Mouse (Mus musculus) brain, embryonic 14.5 days (tissue): ENCODE data around the gene Sms. TPM values are rescaled to one million over a fixed set of nuclear protein-coding genes. Genes with fewer than 3 reads are reported as not detected.
A peak's percentile ranks its signal among the peaks of the same experiment; 100 is the strongest.

Experiments used
- DNase-seq: peaks from one replicate; pipeline ENCODE4 v3.0.0-alpha.2; 2011; ENCODE audit warnings: low read depth
- CTCF ChIP-seq: fragments of 200-500 bp; IDR thresholded peaks from 2 replicates; pipeline ENCODE4 v1.5.1; 2012; ENCODE audit warnings: inconsistent platforms, mild to moderate bottlenecking, moderate library complexity, borderline replicate concordance; ENCODE audit not compliant: insufficient read depth, insufficient read length; ENCODE audit errors: extremely low read depth
- POLR2A ChIP-seq: fragments of 200-500 bp; IDR thresholded peaks from 2 replicates; pipeline ENCODE4 v1.6.1; 2012; ENCODE audit warnings: mild to moderate bottlenecking, inconsistent platforms, borderline replicate concordance; ENCODE audit not compliant: poor library complexity, insufficient read depth, insufficient read length, severe bottlenecking; ENCODE audit errors: extremely low read depth
- polyA plus RNA-seq: library from polyadenylated mRNA; depleted of rRNA; stranded (reverse); fragments of >200 nt; gene quantifications from 2 replicates; pipeline ENCODE4 v1.2.3, GENCODE M21; 2012; rRNA removed

Sms gene
- polyA plus RNA-seq: 108 and 115 TPM in 2 replicates

DNA sequence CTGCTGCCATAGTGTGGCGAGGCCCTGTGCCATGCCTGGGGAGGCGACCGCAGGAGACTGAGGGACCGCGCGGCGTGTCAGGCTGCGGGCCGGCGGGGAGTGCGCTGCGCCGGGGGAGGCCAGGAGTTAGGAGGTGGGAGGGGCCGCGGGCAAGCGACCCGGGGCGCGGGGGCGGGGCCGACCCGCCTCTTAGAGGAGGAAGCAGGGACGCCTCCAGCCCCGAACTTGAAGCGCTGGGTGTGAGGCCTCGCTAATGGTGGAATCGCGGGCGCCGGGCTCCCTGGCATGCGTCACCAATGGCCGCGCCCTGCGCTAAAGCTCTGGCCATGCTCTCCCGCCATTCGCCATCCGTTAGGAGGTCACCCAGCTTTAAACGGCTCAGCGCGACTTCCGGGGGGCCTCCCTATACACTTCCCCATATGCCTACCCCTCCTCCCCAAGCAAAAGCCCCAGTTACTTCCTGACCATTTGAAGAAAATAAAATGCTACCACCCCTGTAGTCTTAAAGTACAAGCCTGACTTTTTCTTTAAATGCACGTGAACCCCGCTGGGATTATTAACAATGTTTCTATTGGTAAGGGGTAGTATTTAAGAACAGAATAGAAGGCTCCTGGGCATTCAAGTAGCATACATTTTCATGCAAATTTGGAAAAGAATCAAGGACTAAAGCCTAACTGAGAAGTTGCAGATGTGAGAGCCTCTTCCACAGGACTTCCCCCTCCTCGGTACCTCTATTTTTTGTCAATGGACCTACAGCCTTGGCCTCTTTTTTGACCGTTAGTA is at the start of gene Sms:
Sms (minus strand) TSS at position 344 of the 783 bp plus-strand sequence.
- DNase-seq: peak; percentile 88
- TF ChIP-seq CTCF (no peak), POLR2A (no peak)

GRCm38 (mm10) chrX:157506400-157506799 is 14.3 kb upstream of the Sms start:
- DNase-seq: no peak
- no peak for TF ChIP-seq CTCF
- no peak for TF ChIP-seq POLR2A

- no peak for TF ChIP-seq CTCF
- no peak for TF ChIP-seq POLR2A
- DNase-seq: no peak
Measured at GRCm38 (mm10) chrX:157504506-157504905, 12.4 kb upstream of the Sms start.

DNA sequence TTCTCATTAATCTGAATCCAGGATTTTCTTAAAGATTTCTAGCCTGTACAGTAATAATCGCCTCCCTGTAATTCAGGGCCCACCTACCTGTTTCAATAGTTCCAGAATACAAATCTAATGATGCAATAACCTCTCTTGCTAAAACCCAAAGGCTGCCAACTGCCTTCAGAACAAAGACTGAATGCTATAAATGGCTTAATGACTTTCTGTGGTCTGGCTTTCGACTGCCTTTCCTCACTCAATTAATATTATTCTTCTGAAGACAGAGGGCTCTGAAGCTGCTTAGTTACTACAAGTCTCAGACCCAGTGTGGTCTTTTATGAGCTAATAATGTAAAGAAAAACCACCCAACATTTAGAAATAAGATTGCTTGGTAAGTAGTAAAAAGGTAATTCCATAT is 9.8 kb upstream of the Sms start:
- no peak for DNase-seq
- TF ChIP-seq POLR2A: no peak
- no peak for TF ChIP-seq CTCF

DNA sequence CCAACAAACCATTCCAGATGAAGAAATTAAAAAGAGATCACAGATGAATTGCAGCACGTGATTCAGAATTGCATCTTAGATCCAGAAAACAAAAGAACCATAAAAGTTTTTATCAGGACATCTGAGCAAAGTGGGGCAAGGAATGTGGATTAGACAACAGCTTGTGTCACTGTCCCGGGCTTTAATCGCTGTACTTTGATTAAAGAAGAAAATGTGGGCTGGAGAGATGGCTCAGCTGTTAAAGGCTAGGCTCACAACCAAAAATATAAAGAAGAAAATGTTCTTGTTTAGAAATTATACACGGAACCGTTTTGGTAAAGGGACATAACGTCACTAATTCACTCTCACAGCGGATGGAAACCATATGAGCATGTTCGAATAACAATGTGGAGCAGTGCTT is 7.9 kb upstream of the Sms start:
- no peak for DNase-seq
- TF ChIP-seq CTCF: no peak
- no peak for TF ChIP-seq POLR2A

- no peak for DNase-seq
- no peak for TF ChIP-seq POLR2A
- no peak for TF ChIP-seq CTCF
Measured at GRCm38 (mm10) chrX:157493159-157493558, 1.1 kb upstream of the Sms start.

GRCm38 (mm10) chrX:157491145-157491935 is 747 bp downstream of the Sms start:
- TF ChIP-seq POLR2A (peak; percentile 21; the same call in 1 of the 2 replicates), CTCF (no peak)

DNA sequence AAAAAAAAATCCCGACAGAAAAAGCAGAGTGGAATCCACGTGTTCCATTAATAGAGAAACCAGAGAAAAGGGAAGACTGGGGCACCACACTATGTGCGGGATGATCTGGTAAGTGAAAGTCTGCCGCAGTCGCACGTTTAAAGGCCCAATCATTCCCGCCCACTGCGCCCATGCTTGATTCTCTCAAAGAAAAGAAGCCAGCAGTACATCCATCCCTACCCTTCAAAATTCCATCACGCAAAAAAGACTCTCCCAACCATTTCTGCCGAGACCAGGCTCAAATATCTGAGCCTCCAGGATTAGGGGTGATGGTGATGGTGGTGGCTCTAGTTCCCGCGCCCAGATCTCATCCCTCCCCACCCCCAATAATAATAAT is 1.3 kb downstream of the Sms start:
- TF ChIP-seq CTCF (no peak), POLR2A (no peak)
- DNase-seq: peak; percentile 66

More at GRCm38 (mm10) chrX:157491145-157491935, 747 bp downstream of the Sms start:
- DNase-seq: peak; percentile 47

- peak; percentile 68 for DNase-seq
- TF ChIP-seq POLR2A (no peak), CTCF (no peak)
Measured at GRCm38 (mm10) chrX:157489871-157490721, 2.0 kb downstream of the Sms start.

DNA sequence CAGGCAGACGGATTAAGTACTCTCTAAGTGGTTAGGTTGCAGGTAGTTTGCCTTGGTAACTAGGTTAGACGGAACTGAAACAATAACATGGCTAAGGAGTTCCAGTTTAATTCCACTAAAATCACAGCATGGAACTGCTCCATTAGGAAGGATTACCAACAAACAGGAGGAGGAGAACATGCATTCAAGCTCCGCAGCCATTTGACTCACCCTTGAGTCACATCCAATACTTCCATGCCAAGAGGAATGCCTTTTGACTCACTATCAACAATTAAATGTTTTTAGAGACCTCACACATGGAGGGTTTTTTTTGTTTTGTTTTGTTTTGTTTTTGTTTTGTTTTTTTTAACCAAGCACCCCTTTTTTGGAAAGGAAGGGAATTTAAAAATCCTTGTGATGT is 3.3 kb downstream of the Sms start:
- no peak for TF ChIP-seq POLR2A
- no peak for TF ChIP-seq CTCF
- DNase-seq: no peak

DNA sequence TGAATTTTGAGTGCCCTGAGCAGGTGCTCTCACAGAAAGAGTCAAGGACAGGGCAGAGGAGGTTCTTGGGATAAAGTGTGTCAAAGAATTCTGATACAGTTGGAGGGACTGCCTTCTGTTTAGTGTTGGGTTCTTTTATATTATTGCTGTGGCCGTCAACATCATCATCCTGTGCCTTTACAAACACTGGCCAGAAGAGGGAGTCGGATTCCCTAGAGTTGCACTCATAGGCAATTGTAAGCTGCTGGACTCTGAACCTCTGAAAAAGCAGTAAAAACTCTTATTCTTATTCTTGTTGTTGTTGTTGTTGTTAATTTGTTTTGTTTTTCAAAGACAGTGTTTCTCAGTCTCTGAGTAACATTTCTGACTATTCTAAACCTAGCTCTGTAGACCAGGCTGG is 5.3 kb downstream of the Sms start:
- DNase-seq: peak; percentile 55
- TF ChIP-seq CTCF (peak; percentile 43; the same call in 1 of the 2 replicates), POLR2A (no peak)
